Mouse (Mus musculus) heart, postnatal 0 days (tissue): ENCODE results near the gene Robo1.

Experiments used
- CTCF ChIP-seq: IDR thresholded peaks from 2 replicates; pipeline ENCODE4 v1.5.1; 2016; ENCODE audit warnings: antibody characterized with exemption, control low read depth, low read depth
- EP300 ChIP-seq: IDR thresholded peaks from 2 replicates; pipeline ENCODE4 v1.6.1; 2016; ENCODE audit warnings: antibody characterized with exemption, low read depth

DNA sequence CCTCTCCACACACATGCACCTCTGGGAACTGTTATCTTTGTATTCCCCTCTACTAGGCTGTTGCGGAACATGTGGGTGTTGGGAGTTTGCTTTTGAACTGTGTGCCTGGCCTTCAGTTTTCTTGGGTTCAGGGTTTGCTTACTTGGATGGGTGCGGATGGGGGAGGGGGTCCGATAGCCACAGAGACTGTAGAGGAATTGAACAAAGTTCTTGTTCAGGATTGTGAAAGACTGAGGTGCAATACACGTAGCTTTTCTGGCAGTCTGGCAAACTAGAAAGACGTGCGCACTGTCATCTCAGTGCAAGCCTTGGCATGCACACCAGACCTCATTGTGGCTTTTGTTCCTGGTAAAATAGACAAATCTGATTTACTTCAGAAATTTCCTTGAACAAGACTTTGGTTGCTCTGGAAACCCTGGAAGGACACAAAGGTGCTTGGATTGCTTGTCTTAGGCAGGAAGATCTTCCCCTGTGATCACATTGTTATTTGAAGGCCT, 380.1 kb downstream of the Robo1 start:
- no peak for TF ChIP-seq CTCF
- TF ChIP-seq EP300: no peak
